Mouse (Mus musculus) liver, embryonic 15.5 days (tissue): ENCODE results near the gene Nsrp1. TPM values are rescaled to one million over a fixed set of nuclear protein-coding genes. Genes with fewer than 3 reads are reported as not detected.
A peak's percentile ranks its signal among the peaks of the same experiment; 100 is the strongest.

ENCODE experiments used
- ATAC-seq: fragments of 200-750 bp; cut with Nextera tagmentation; 2 replicates; pipeline ENCODE4 v1.8.0; 2017; ENCODE audit warnings: moderate number of reproducible peaks, mild to moderate bottlenecking, moderate library complexity; ENCODE audit not compliant: insufficient read depth
- H3K27ac ChIP-seq: fragments of 300-500 bp; sonication (generic); replicated peaks from 2 replicates; pipeline ENCODE4 v1.5.1; 2015; ENCODE audit warnings: mild to moderate bottlenecking, inconsistent platforms
- H3K27me3 ChIP-seq: fragments of 300-500 bp; sonication (generic); 2 replicates; pipeline ENCODE4 v1.6.1; 2015; ENCODE audit warnings: mild to moderate bottlenecking, inconsistent platforms
- H3K36me3 ChIP-seq: fragments of 300-500 bp; sonication (generic); replicated peaks from 2 replicates; pipeline ENCODE4 v1.6.1; 2015; ENCODE audit warnings: moderate library complexity, mild to moderate bottlenecking, inconsistent platforms
- H3K4me1 ChIP-seq: fragments of 300-500 bp; sonication (generic); replicated peaks from 2 replicates; pipeline ENCODE4 v1.6.1; 2015; ENCODE audit warnings: inconsistent platforms
- H3K4me2 ChIP-seq: fragments of 300-500 bp; sonication (generic); 2 replicates; pipeline ENCODE4 v1.6.1; 2015; ENCODE audit warnings: moderate library complexity, mild to moderate bottlenecking, inconsistent platforms
- H3K4me3 ChIP-seq: fragments of 300-500 bp; sonication (generic); replicated peaks from 2 replicates; pipeline ENCODE4 v1.5.1; 2015; ENCODE audit warnings: mild to moderate bottlenecking, inconsistent platforms
- H3K9ac ChIP-seq: fragments of 300-500 bp; sonication (generic); 2 replicates; pipeline ENCODE4 v1.6.1; 2015; ENCODE audit warnings: moderate library complexity, mild to moderate bottlenecking, inconsistent platforms
- H3K9me3 ChIP-seq: fragments of 300-500 bp; sonication (generic); replicated peaks from 2 replicates; pipeline ENCODE4 v1.6.1; 2016; ENCODE audit warnings: inconsistent platforms
- WGBS: fragments of 180-500 bp; shearing (Covaris S2); methylation state at CpG from one replicate; pipeline ENCODE4 v1.1.7; 2015; ENCODE audit warnings: mixed read lengths; ENCODE audit not compliant: insufficient replicate concordance; 5-methylcytosine and 5-hydroxymethylcytosine counted together
- polyA plus RNA-seq: library from polyadenylated mRNA; unstranded; fragments of >200 nt; fragmentation: Nextera tagmentation; extraction: Ambion mirVana; gene quantifications from 2 replicates; pipeline ENCODE4 v1.2.1, GENCODE M21; 2015

Gene Nsrp1
- polyA plus RNA-seq, 1 experiment from 2014 or later = 21.0 TPM

DNA sequence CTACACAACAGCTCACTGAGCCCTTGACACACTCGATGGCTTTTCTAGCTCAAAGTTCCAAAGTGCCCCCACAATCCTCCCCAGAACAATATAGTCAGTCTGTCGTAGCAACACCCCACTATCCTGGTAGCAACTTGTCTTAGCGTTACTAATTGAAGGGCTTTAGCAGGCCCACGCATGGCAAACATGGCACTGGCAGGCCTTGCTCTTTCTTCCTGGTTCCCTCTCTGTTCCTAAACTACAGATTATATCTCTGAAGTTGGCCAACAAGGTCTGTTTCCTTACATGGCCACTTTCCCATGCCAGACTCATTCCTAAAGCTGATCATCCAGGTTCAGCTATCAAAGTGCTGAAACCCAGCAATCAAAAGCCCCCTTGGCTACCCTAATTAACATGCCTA, 36.3 kb downstream of the Nsrp1 start:
- H3K4me1 ChIP-seq = no peaks in the 10 kb centered on the region
- H3K27me3 ChIP-seq = no peaks in the 10 kb centered on the region
- H3K9ac ChIP-seq = no peak overlapping the region
- no peak overlapping the region for H3K4me3 ChIP-seq
- H3K27ac ChIP-seq = no peak overlapping the region
- H3K9me3 ChIP-seq = no peaks in the 10 kb centered on the region
- no peak for ATAC-seq
- H3K4me2 ChIP-seq = no peak overlapping the region
- 69% methylated on average over 4 of the region's 4 CpGs for WGBS
- H3K36me3 ChIP-seq = peaks cover 19% of the 10 kb centered on the region

DNA sequence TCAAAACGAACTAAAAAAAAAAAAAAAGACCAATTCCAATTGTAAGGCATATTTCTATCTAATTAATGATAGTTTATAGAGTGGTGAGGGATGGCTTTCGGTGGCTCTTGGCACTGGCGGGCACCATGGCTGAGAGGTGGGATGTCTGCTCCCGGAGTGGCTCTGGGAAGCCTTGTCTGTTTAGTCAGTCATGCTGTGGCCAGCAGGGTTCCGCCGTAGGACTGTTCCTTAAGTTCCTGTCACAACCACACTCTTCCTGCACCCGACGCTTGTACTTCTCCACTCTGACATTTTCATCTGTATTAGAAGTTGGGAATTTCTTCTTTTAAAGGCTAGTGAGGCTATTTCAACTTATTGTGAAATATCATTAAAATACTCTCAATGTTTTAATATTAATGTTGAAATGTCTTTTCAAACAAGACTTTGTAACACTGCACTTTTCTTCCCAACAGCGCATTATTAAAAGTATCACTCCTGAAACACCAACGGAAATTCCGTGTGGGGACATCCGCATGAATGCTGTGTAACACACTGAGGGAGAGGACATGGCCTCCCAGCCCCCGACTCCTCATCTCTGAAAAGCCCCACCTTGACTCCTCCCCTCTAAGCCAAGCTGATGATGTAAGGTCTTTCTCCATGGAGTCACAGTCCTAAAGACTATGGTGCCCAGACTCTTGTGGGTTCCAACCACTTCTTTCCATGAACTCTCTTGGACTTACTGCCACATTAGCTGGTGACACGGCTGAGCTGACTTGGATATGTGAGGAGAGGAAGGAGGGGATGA, 46.9 kb downstream of the Nsrp1 start:
- Histone ChIP-seq H3K9me3 (no peaks in the 10 kb centered on the region), H3K27me3 (no peaks in the 10 kb centered on the region), H3K4me2 (no peak overlapping the region), H3K27ac (no peak overlapping the region), H3K4me3 (no peak overlapping the region), H3K4me1 (no peaks in the 10 kb centered on the region), H3K36me3 (no peaks in the 10 kb centered on the region), H3K9ac (no peak overlapping the region)
- WGBS = 39% methylated on average over 14 of the region's 14 CpGs
- no peak for ATAC-seq

DNA sequence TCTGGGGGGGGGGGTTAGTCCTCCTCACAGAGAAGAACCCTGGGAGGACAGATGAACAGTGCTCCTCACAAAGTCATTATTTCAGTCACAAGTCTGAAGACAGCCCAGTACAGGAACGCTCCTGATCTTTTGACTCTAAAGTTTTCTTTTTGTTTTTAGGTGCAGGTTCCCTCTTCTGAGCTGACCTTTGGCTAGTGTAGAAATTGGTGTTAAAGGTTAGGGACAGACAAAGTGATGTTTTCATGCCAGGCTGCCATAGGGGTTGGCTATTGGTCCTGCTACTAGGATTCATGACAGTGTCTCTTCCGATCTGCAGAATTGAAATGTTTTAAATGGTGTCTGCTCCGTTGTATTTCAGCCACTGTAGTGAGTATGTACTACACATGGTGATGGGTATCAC, 50.1 kb downstream of the Nsrp1 start:
- Histone ChIP-seq H3K4me1 (no peaks in the 10 kb centered on the region), H3K4me3 (no peak overlapping the region), H3K36me3 (no peaks in the 10 kb centered on the region), H3K27ac (no peak overlapping the region), H3K9me3 (no peaks in the 10 kb centered on the region), H3K4me2 (no peak overlapping the region), H3K9ac (no peak overlapping the region), H3K27me3 (no peaks in the 10 kb centered on the region)
- ATAC-seq = no peak
- 71% methylated on average over 3 of the region's 3 CpGs for WGBS

DNA sequence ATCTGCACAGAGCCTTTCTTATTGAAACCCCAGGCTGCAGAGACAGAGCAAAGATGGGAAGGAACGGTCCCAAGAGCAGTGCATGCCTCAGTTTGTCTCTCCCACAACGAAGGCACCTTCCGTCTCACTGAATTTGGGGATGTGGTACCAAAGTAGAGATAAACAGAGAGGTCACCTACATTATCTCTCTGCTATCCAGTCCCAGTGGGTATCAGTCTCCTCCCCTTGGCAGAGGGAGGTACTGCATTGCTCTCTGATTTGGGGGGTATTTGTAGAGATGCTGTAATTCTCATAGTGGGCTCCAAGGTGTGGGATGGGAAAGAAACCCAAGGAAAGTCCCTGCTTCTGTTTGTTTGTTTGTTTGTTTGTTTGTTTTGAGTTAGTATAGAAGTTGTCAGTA, 51.7 kb downstream of the Nsrp1 start:
- H3K36me3 ChIP-seq = no peaks in the 10 kb centered on the region
- no peak overlapping the region for H3K27ac ChIP-seq
- H3K27me3 ChIP-seq = no peaks in the 10 kb centered on the region
- 51% methylated on average over 3 of the region's 3 CpGs for WGBS
- H3K4me2 ChIP-seq = no peak overlapping the region
- H3K4me3 ChIP-seq = no peak overlapping the region
- H3K9ac ChIP-seq = no peak overlapping the region
- ATAC-seq = no peak
- H3K9me3 ChIP-seq = no peaks in the 10 kb centered on the region
- H3K4me1 ChIP-seq = no peaks in the 10 kb centered on the region

DNA sequence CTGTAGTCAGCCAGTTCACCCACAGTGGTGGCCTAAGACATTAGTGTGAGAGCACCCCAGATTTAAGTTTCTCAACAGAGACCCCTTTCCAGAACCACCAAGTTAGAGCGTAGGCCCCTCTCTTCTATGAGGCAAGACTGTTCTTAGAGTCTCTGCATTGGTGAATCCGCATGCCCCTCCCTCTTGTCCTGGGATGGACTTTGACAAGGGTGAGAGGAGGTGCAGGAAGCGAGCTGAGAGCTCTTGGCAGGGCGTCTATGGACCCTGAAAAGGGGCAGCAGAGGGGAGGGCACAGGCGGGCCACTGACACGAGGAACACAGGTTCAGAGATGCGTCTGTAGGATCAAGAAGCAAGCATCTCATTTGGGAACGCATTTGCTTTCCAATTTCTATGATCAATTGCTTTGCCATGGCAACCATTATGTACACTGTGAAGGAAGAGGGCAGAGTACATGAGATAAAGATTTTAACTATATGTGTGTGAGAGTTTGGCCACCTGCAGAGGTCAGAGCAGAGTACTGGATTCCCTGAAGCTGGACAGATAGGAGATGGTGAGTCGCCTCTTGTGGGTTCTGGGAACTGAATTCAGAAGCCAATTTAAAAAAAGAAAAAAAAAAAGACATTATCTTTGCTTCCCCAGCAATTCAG, 56.4 kb downstream of the Nsrp1 start:
- Histone ChIP-seq H3K4me1 (peaks cover 12% of the 10 kb centered on the region; the same call in 1 of the 2 replicates), H3K27ac (no peak overlapping the region), H3K9ac (no peak overlapping the region), H3K4me3 (no peak overlapping the region), H3K27me3 (no peaks in the 10 kb centered on the region), H3K4me2 (0 out of 2 replicates have a peak overlapping the region, but pooled peaks have one; percentile 25), H3K9me3 (no peaks in the 10 kb centered on the region), H3K36me3 (no peaks in the 10 kb centered on the region)
- WGBS = 50% methylated on average over 9 of the region's 9 CpGs
- ATAC-seq = peak; percentile 79

DNA sequence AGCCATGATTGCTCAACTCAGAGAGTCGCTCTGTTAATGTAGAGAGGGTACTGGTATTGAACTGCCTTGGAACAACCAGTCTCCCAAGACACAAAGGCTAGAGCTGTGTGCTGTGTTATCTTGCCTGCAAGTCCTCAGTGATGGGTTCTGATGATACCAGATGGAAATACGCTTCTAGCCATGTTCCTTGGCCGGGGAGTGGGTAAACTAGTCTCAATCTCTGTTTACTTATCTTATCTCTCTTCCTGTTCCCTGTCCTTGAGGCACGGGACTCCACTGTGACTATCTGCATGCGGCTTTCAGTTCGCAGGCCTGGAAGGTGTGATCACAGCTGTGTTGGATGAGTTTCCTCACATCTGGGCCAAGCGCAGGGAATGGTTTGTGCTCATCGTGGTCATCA, 58.7 kb downstream of the Nsrp1 start:
- no peak overlapping the region for H3K4me3 ChIP-seq
- ATAC-seq = no peak
- H3K9ac ChIP-seq = no peak overlapping the region
- no peak overlapping the region for H3K4me2 ChIP-seq
- no peak overlapping the region for H3K27ac ChIP-seq
- 15% methylated on average over 8 of the region's 8 CpGs for WGBS
- no peaks in the 10 kb centered on the region; the same call in 1 of the 2 replicates for H3K27me3 ChIP-seq
- H3K9me3 ChIP-seq = no peaks in the 10 kb centered on the region
- peaks cover 12% of the 10 kb centered on the region; the same call in 1 of the 2 replicates for H3K4me1 ChIP-seq
- H3K36me3 ChIP-seq = no peaks in the 10 kb centered on the region

DNA sequence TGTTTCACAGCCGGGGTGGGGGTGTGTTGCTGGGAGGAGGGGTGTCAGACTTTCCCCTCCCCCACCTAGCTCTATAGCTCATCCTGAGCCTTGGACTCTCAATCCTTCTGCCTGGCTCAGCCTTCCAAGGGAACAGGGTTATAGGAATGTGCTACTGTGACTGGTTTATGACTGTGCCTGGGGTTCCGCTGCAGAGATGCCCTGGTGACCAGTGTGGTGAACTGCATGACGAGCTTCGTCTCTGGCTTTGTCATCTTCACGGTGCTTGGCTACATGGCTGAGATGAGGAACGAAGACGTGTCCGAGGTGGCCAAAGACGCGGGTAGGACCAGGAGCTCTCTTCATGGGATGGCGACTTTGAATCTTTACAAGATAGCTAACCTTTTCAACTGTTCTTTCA, 60.2 kb downstream of the Nsrp1 start:
- Histone ChIP-seq H3K9ac (no peak overlapping the region), H3K9me3 (no peaks in the 10 kb centered on the region), H3K4me3 (no peak overlapping the region), H3K27ac (no peak overlapping the region), H3K27me3 (no peaks in the 10 kb centered on the region; the same call in 1 of the 2 replicates), H3K4me1 (peaks cover 12% of the 10 kb centered on the region; the same call in 1 of the 2 replicates), H3K4me2 (no peak overlapping the region), H3K36me3 (no peaks in the 10 kb centered on the region)
- ATAC-seq = no peak
- 67% methylated on average over 11 of the region's 11 CpGs for WGBS

DNA sequence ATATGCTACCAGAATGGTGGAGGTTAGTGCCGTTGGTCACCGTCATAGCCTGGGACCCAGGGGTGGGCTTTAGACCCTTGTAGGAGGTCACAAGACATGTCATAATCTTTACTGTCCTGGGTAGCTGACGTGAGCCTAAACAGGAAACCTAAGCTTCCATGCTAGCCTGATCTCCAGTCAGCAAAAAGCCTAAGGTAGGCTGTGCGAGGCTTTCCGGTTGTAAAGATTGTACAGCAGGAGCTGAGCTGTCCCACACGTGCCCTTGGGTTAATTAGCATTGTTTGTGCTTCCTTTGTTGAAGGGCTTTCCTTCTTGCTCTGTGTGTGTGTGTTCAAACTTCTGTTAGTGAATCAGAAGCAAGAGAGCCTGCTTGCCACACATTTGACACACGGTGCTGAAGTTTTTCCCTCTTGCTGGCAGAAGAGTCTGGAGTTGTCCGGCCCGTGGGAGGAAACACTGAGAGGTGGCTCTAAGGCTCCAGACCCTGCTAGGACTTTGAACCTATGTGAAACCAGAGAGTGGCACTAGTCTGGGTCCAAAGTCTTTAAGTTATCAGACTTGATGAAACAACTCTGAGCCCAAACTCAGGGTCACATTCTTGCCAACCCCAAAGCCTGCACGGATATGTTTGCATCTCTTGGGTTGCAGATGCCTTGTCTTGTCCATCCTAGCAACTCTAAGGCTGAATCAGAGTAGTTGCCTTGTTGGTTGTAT, 67.3 kb downstream of the Nsrp1 start:
- no peak overlapping the region for H3K9ac ChIP-seq
- H3K4me2 ChIP-seq = no peak overlapping the region
- peaks cover 10% of the 10 kb centered on the region; the same call in 1 of the 2 replicates for H3K27me3 ChIP-seq
- H3K27ac ChIP-seq = no peak overlapping the region
- 58% methylated on average over 10 of the region's 10 CpGs for WGBS
- H3K9me3 ChIP-seq = no peaks in the 10 kb centered on the region
- H3K36me3 ChIP-seq = no peaks in the 10 kb centered on the region
- ATAC-seq = no peak
- H3K4me1 ChIP-seq = 0 out of 2 replicates have a peak, but pooled peaks cover 5% of the 10 kb centered on the region
- H3K4me3 ChIP-seq = no peak overlapping the region

DNA sequence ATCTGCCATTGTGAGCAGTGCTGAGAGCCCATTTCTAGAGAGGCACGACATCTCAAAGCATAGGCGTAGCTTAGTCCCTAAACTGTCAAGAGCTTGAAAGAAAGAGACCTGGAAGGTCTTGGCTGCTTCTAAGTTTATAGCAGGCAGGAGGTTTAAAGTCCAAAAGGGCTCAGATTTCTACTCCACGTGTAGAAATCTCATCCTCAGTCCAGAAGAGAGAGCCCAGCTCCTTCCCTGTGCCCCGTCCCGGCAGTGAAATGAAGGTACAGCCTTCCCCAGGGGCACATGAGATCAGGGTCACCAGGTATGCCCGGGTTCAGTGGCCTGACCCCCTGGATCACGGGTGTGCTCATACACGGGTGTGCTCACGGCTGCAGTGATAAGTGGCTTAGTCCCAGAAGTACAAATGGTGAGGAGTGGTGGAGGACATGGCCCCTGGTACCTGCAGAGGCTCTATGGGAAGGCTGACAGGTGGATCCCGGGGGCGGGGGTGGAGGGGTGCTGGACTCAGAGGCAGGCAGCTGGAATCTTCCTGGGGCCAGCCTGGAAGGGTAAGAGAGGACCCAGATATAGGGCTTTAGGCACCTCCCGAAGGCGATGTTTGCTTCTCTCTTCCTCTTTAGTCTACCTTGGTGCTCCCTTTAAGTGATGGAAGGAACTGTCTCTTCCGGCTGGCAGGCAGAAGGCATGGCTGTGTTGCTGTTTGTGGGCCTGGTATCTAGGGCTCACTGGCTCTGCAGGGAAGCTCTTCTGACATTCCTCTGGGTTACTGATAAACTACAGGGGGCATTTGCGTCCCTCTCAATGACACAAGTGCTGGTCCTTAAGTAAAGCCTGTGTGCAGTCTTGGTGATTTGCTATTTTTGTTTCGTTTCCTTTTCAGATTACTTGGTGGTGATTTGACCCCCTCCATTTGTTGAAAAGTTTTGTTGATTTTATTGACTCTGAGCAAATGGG, 68.9 kb downstream of the Nsrp1 start:
- Histone ChIP-seq H3K36me3 (no peaks in the 10 kb centered on the region), H3K27me3 (peaks cover 18% of the 10 kb centered on the region), H3K4me3 (no peak overlapping the region), H3K27ac (no peak overlapping the region), H3K4me1 (0 out of 2 replicates have a peak, but pooled peaks cover 5% of the 10 kb centered on the region), H3K9ac (no peak overlapping the region), H3K9me3 (no peaks in the 10 kb centered on the region), H3K4me2 (no peak overlapping the region)
- ATAC-seq = no peak
- 54% methylated on average over 16 of the region's 16 CpGs for WGBS

DNA sequence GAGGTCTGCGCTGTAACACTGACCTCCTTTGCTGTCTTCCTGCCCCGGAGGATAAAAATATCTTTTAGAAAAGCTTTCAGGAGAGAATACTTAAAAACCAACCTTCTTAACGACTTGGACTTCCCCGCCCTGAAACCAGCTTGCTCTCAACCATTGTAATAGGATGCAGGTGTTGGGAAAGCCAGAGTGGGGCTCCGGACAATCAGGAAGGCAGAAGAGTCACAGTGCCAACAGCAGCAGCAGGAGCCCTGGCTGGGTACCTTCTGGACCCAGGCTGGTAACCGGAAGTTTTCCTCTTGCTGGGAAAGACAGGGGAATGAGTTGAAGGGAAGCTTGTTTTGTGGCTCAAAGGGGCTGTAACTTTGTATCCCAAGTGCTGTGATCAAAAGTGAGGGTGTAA, 71.6 kb downstream of the Nsrp1 start:
- Histone ChIP-seq H3K36me3 (no peaks in the 10 kb centered on the region), H3K4me1 (0 out of 2 replicates have a peak, but pooled peaks cover 5% of the 10 kb centered on the region), H3K9ac (no peak overlapping the region), H3K9me3 (no peaks in the 10 kb centered on the region), H3K27me3 (peaks cover 36% of the 10 kb centered on the region), H3K4me3 (no peak overlapping the region), H3K4me2 (no peak overlapping the region), H3K27ac (no peak overlapping the region)
- WGBS = 34% methylated on average over 6 of the region's 6 CpGs
- ATAC-seq = no peak
